Mouse (Mus musculus): ENCODE data around the gene AC129217.1. TPM values are rescaled to one million over a fixed set of nuclear protein-coding genes. Genes with fewer than 3 reads are reported as not detected.
"Not testable (repeated sequence)": the region's sequence is repeated elsewhere in the genome, so short reads cannot be mapped to it uniquely, and the experiment has no call there.

AC129217.1 gene
- total and polyA plus RNA-seq, 2 experiments from 2014 or later = 12.7 TPM; not detected in 1

DNA sequence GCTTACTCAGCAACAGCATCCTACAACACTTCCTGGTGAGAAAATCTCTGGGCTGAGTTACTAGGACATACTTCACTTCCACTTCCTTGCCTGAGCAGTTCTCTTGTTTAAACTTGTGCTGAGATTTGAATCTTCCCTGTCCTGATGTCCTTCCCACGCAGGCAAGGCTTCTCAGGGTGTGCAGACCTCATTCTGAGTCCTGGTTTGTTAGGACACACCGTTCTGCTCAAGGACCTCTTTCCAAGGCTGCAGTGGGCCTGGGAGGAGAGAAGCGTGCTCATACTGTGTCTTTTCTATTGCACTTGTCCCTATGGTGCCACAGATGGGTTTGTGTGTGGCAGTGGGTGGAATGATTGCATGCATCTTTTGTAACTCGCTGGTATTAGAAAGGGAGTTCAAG lies 3.4 kb downstream of the AC129217.1 start:
- Histone ChIP-seq H3K9ac (replicated peaks; ENCODE audit: low read length, poor library complexity, severe bottlenecking) (no peak overlapping the region), H3K4me2 (ENCODE audit: low read depth, low read length, poor library complexity, severe bottlenecking) (no peak overlapping the region), H3K4me1 (ENCODE audit: insufficient read depth, low read length) (no peaks in the 10 kb centered on the region), H3K27ac (ENCODE audit: low read depth, low read length) (no peak overlapping the region), H3K9me3 (ENCODE audit: low read length) (no peaks in the 10 kb centered on the region), H3K27me3 (ENCODE audit: insufficient read depth, low read length) (no peaks in the 10 kb centered on the region), H3K4me3 (ENCODE audit: low read depth, low read length) (no peak overlapping the region), H3K36me3 (ENCODE audit: insufficient read depth, low read length) (peaks cover 52% of the 10 kb centered on the region)
- no peak for TF ChIP-seq CTCF (IDR thresholded peaks at IDR 0.05)
- DNase-seq (ENCODE audit: low spot score) (no peak), ATAC-seq (ENCODE audit: low FRiP score) (no peak)
- 92% methylated on average over 4 of the region's 4 CpGs for WGBS

DNA sequence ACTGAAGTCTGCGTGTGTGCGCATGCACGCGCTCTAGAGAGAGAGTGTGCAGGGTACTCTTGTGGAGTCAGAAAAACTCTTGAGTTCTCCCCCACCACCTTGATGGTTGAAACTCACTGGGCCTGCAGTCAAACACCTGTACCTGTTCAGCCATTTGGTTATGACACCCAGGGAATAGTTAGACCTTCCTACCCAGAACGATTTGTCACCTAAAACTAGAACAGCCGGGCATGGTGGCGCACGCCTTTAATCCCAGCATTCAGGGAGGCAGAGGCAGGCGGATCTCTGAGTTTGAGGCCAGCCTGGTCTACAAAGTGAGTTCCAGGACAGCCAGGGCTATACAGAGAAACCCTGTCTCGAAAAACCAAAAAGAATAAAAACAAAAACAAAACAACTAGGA lies 6.8 kb downstream of the AC129217.1 start:
- not testable (repeated sequence) for H3K27me3 ChIP-seq (ENCODE audit: insufficient read depth, low read length); H3K9me3 ChIP-seq (ENCODE audit: low read length); ATAC-seq (ENCODE audit: low FRiP score); H3K4me3 ChIP-seq (ENCODE audit: low read depth, low read length); DNase-seq (ENCODE audit: low spot score); H3K4me1 ChIP-seq (ENCODE audit: insufficient read depth, low read length); H3K9ac ChIP-seq (replicated peaks; ENCODE audit: low read length, poor library complexity, severe bottlenecking)
- Histone ChIP-seq H3K36me3 (ENCODE audit: insufficient read depth, low read length) (peaks cover 21% of the 10 kb centered on the region), H3K27ac (ENCODE audit: low read depth, low read length) (peak overlapping the region; percentile 96), H3K4me2 (ENCODE audit: low read depth, low read length, poor library complexity, severe bottlenecking) (peak overlapping the region; percentile 85; the same call in 1 of the 2 replicates)
- 96% methylated on average over 10 of the region's 10 CpGs for WGBS

DNA sequence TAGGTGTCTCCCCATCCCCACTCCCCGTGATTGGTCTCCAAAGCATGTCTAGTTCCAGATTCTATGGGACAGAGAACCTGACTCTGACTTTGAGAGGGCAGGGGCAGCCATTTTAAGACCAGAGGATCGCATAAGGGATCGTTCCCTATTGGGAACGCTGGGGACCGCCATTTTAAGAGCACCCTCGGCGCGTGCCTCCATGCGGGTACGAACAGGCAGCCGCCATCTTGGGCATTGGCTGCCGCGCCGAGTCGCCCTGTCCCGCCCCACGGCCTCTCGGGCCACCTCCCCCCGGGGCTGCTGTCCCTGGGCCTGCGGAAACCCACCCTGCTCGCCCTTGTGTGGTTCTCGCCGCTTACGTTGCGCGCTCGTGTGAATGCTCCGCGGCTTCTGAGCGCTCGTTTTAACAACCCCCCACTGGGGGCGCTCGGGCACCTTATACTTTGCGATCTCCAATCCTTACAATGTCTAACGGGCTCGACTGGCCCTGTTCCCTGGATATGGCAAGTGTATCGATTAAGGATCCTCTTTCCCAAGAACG lies 7.7 kb downstream of the AC129217.1 start, which contains the start of gene Bscl2:
Gene Bscl2, plus strand, starts transcription at position 217 of the 541 bp plus-strand sequence.
- peaks cover 13% of the 10 kb centered on the region for H3K36me3 ChIP-seq (ENCODE audit: insufficient read depth, low read length)
- peaks cover 9% of the 10 kb centered on the region for H3K4me1 ChIP-seq (ENCODE audit: insufficient read depth, low read length)
- peak; percentile 92 for DNase-seq (ENCODE audit: low spot score)
- peak within 1 kb of the TSS; percentile 87 for H3K9ac ChIP-seq (replicated peaks; ENCODE audit: low read length, poor library complexity, severe bottlenecking)
- H3K4me2 ChIP-seq (ENCODE audit: low read depth, low read length, poor library complexity, severe bottlenecking) = peak within 1 kb of the TSS; percentile 85
- peak; percentile 71 for TF ChIP-seq CTCF (IDR thresholded peaks at IDR 0.05)
- H3K9me3 ChIP-seq (ENCODE audit: low read length) = no peaks in the 10 kb centered on the region
- peak within 1 kb of the TSS; percentile 68 for H3K4me3 ChIP-seq (ENCODE audit: low read depth, low read length)
- peak within 1 kb of the TSS; percentile 96 for H3K27ac ChIP-seq (ENCODE audit: low read depth, low read length)
- no peaks in the 10 kb centered on the region for H3K27me3 ChIP-seq (ENCODE audit: insufficient read depth, low read length)
- ATAC-seq (ENCODE audit: low FRiP score) = peak; percentile 74
- under 1% methylated on average over 38 of the region's 38 CpGs for WGBS

DNA sequence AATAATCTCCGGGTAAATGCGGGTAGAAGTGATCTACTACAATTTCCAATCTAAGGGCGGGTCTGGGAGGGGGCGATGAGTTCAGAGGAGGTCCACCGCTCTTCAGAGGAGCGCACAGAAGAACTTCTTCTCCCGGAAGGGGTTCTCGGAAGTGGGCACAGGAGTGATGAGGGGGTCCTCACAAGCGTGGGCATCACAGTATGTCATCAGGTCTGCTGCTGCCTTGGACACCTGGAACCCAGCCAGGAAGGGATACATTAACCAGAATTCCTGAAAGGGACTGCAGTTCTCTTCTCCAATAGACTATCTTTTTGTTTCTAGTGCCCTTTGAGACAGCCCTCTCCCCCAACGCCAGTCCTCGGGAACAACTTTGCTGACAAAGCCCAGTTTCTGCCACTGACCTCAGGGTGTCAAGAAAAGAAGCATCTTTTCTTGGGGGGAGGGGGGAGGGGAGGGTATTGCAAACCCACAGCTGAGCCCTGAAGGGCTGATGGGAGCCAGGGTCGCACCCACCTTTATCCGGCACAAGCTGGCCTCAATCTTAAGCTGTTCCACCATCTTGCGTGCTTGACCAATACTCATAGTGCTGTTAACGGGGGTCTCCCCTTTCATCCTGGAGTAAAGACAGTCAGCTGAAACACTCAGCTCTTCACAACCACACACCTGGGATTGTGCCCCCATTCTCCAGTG lies 8.6 kb downstream of the AC129217.1 start:
- Histone ChIP-seq H3K4me3 (ENCODE audit: low read depth, low read length) (peak overlapping the region; percentile 68), H3K27ac (ENCODE audit: low read depth, low read length) (peak overlapping the region; percentile 96), H3K4me2 (ENCODE audit: low read depth, low read length, poor library complexity, severe bottlenecking) (peak overlapping the region; percentile 85), H3K9me3 (ENCODE audit: low read length) (no peaks in the 10 kb centered on the region), H3K9ac (replicated peaks; ENCODE audit: low read length, poor library complexity, severe bottlenecking) (peak overlapping the region; percentile 87), H3K4me1 (ENCODE audit: insufficient read depth, low read length) (peaks cover 9% of the 10 kb centered on the region), H3K36me3 (ENCODE audit: insufficient read depth, low read length) (peaks cover 10% of the 10 kb centered on the region), H3K27me3 (ENCODE audit: insufficient read depth, low read length) (no peaks in the 10 kb centered on the region)
- ATAC-seq (ENCODE audit: low FRiP score) (0 out of 2 replicates have a peak, but pooled peaks have one; percentile 8), DNase-seq (ENCODE audit: low spot score) (peak; percentile 63)
- WGBS = 4% methylated on average over 15 of the region's 15 CpGs
- TF ChIP-seq CTCF (IDR thresholded peaks at IDR 0.05) = no peak

DNA sequence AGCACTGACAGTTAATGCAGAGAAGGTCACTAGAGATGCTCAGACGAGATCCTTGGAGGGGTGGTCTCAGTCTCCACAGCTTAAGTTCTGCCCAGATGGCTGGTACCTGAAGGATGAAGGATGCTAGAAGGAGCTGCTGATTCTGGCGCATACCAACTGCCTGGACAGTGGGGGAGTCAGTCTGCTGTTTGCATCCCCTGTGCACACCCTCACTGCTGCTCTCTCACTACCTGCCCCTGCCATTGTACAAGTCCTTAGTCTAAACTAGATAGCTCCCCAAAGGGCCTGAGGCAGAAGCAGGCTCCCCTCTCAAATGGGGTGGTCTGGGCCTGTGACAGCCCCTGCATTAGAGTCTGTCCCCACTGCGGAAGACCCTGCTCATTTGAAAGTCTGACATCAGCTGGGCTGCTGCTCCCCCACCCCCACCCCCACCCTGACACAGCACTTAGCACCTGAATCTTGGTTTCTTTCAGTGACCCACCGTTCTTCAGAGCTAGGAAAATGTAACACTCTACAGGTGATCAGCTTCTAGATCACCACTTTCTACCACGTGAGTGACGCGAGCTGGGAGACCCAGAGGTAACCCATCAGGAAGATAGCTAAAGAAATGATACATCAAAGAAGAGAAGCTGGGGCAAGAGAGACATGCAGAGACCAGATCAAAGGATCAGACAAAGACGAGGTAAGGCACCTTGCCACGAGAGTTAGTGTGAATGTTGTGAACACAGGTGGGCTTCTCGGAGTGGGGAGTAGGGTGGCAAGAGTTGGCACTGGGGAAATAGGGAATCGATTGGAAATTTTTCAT lies 9.7 kb downstream of the AC129217.1 start, which contains the start of gene Gng3:
Gene Gng3, minus strand, starts transcription at position 92 of the 805 bp plus-strand sequence.
- Histone ChIP-seq H3K4me2 (ENCODE audit: low read depth, low read length, poor library complexity, severe bottlenecking) (peak within 1 kb of the TSS; percentile 85), H3K9ac (replicated peaks; ENCODE audit: low read length, poor library complexity, severe bottlenecking) (peak within 1 kb of the TSS; percentile 87), H3K27ac (ENCODE audit: low read depth, low read length) (peak within 1 kb of the TSS; percentile 96), H3K36me3 (ENCODE audit: insufficient read depth, low read length) (peaks cover 9% of the 10 kb centered on the region), H3K27me3 (ENCODE audit: insufficient read depth, low read length) (no peaks in the 10 kb centered on the region), H3K9me3 (ENCODE audit: low read length) (no peaks in the 10 kb centered on the region), H3K4me3 (ENCODE audit: low read depth, low read length) (peak within 1 kb of the TSS; percentile 68), H3K4me1 (ENCODE audit: insufficient read depth, low read length) (peaks cover 9% of the 10 kb centered on the region)
- DNase-seq (ENCODE audit: low spot score) (peak; percentile 95), ATAC-seq (ENCODE audit: low FRiP score) (peak; percentile 85)
- 20% methylated on average over 11 of the region's 11 CpGs for WGBS
- no peak; the same call in 1 of the 2 replicates for TF ChIP-seq CTCF (IDR thresholded peaks at IDR 0.05)
